ENCODE assay signal across 8 mouse cellular contexts in genomic region chr7:28180890-28181289, GRCm38 (mm10). TPM values are rescaled to one million over a fixed set of nuclear protein-coding genes. Genes with fewer than 3 reads are reported as not detected.
DNase-seq lines count a peak whose midpoint lies in the region; ATAC-seq and TF ChIP-seq lines count a peak whose summit lies in the region.

No protein-coding gene starts in this region.

- H3K4me1 ChIP-seq in cerebellum, adult 2 months (ENCODE audit: control insufficient read depth, insufficient read depth, low read length): peaks cover 6% of the 10 kb centered on the region; the same call in 1 of the 2 replicates
- peaks cover 71% of the 10 kb centered on the region for H3K4me1 ChIP-seq in E14TG2a.4 (replicated peaks; ENCODE audit: low read depth, low read length)
- H3K4me1 ChIP-seq in forebrain, postnatal 0 days (ENCODE audit: insufficient read depth): peaks cover 6% of the 10 kb centered on the region; the same call in 1 of the 2 replicates
- H3K4me1 ChIP-seq in liver, embryonic 15.5 days (replicated peaks): peaks cover 28% of the 10 kb centered on the region

- no peak for ATAC-seq in forebrain, postnatal 0 days
- ATAC-seq in liver, embryonic 15.5 days (ENCODE audit: insufficient read depth): no peak
- ATAC-seq in CD4-positive, CD25-positive, alpha-beta regulatory T cell, adult 4 months: no peak

- H3K4me3 ChIP-seq in cerebellum, adult 2 months (replicated peaks; ENCODE audit: insufficient read depth, low read depth, low read length): peak overlapping the region; percentile 70
- H3K4me3 ChIP-seq in E14TG2a.4 (replicated peaks; ENCODE audit: low read length): peak overlapping the region; percentile 95
- peak overlapping the region; percentile 98 for H3K4me3 ChIP-seq in forebrain, postnatal 0 days (ENCODE audit: low read depth, low read length)
- H3K4me3 ChIP-seq in liver, embryonic 15.5 days (replicated peaks): peak overlapping the region; percentile 90

- 32% methylated on average over 5 of the region's 5 CpGs for WGBS in cerebellum, adult 2 months
- 82% methylated on average over 5 of the region's 5 CpGs for WGBS in forebrain, postnatal 0 days
- WGBS in liver, embryonic 15.5 days (ENCODE audit: insufficient replicate concordance): 42% methylated on average over 5 of the region's 5 CpGs

- no peak for DNase-seq in cerebellum, adult 2 months
- no peak for DNase-seq in cerebellum, adult 11-12 months
- no peak for DNase-seq in forebrain, postnatal 0 days
- DNase-seq in layer of hippocampus, adult 18-20 months (ENCODE audit: low spot score in 2 of 2): no peak
- no peak for DNase-seq in left cerebral cortex, postnatal 25 days (ENCODE audit: low spot score in 2 of 2)

- intact Hi-C loops in left cerebral cortex, postnatal 25 days (cut with DNase I): no loop called here

- TF ChIP-seq CTCF in cerebellum, adult 2 months (IDR thresholded peaks at IDR 0.05; ENCODE audit: borderline replicate concordance, insufficient read depth, low read depth, low read length): no peak
- no peak for TF ChIP-seq CTCF in E14TG2a.4 (conservative IDR thresholded peaks at IDR 0.05; ENCODE audit: low read length)
- TF ChIP-seq CTCF in forebrain, postnatal 0 days (IDR thresholded peaks at IDR 0.05; ENCODE audit: low read depth): no peak

- TF ChIP-seq POLR2A in cerebellum, adult 2 months (IDR thresholded peaks at IDR 0.05; ENCODE audit: borderline replicate concordance, insufficient read depth, low read length): no peak

- peak overlapping the region; percentile 88 for H3K9ac ChIP-seq in forebrain, postnatal 0 days
- peak overlapping the region; percentile 75 for H3K9ac ChIP-seq in liver, embryonic 15.5 days

- no peaks in the 10 kb centered on the region for H3K27me3 ChIP-seq in cerebellum, adult 2 months (ENCODE audit: control insufficient read depth, insufficient read depth, low read length)
- no peaks in the 10 kb centered on the region for H3K27me3 ChIP-seq in E14TG2a.4 (ENCODE audit: insufficient read depth, low read length)
- no peaks in the 10 kb centered on the region for H3K27me3 ChIP-seq in forebrain, postnatal 0 days (ENCODE audit: insufficient read depth, low read length)
- H3K27me3 ChIP-seq in liver, embryonic 15.5 days: no peaks in the 10 kb centered on the region

- peaks cover 83% of the 10 kb centered on the region for H3K36me3 ChIP-seq in E14TG2a.4 (ENCODE audit: insufficient read depth, low read length)
- peaks cover 69% of the 10 kb centered on the region for H3K36me3 ChIP-seq in forebrain, postnatal 0 days (ENCODE audit: insufficient read depth)
- H3K36me3 ChIP-seq in liver, embryonic 15.5 days (replicated peaks): peaks cover 78% of the 10 kb centered on the region

- peak overlapping the region; percentile 81 for H3K4me2 ChIP-seq in forebrain, postnatal 0 days (ENCODE audit: low read depth)
- peak overlapping the region; percentile 97 for H3K4me2 ChIP-seq in liver, embryonic 15.5 days

- H3K27ac ChIP-seq in cerebellum, adult 2 months (ENCODE audit: insufficient read depth, low read length): no peak overlapping the region
- peak overlapping the region; percentile 95; the same call in 1 of the 2 replicates for H3K27ac ChIP-seq in forebrain, postnatal 0 days (ENCODE audit: low read depth, low read length)
- H3K27ac ChIP-seq in liver, embryonic 15.5 days (replicated peaks): peak overlapping the region; percentile 84

- no peaks in the 10 kb centered on the region for H3K9me3 ChIP-seq in E14TG2a.4 (ENCODE audit: low read length)
- no peaks in the 10 kb centered on the region for H3K9me3 ChIP-seq in forebrain, postnatal 0 days (ENCODE audit: low read length)
- no peaks in the 10 kb centered on the region for H3K9me3 ChIP-seq in liver, embryonic 15.5 days (replicated peaks)

RNA-seq across cellular contexts. Expression of gene Dyrk1b, which starts 1.6 kb away (rescaled TPM):
- 27.3 and 29.6 TPM in 2 replicates for polyA plus RNA-seq in cerebellum, adult 2 months (2012; rRNA removed)
- 21.0 and 23.3 TPM in 2 replicates for total RNA-seq in forebrain, postnatal 0 days (2014; rRNA removed)
- polyA plus RNA-seq in forebrain, postnatal 0 days (2015; fragmentation: Nextera tagmentation; extraction: Ambion mirVana): 5.5 and 7.4 TPM in 2 replicates
- polyA plus RNA-seq in liver, embryonic 15.5 days (2015; fragmentation: Nextera tagmentation; extraction: Ambion mirVana): 2.3 and 2.7 TPM in 2 replicates
- 10 to 100 TPM; 41.8 to 43.7 TPM for total RNA-seq in layer of hippocampus, adult 18-20 months (2021)
- under 1 TPM; 0.54 to 0.63 TPM for polyA plus RNA-seq in CD4-positive, CD25-positive, alpha-beta regulatory T cell, adult 4 months (2017; shearing (Covaris generic))
- total RNA-seq in left cerebral cortex, postnatal 25 days (2021): 10 to 100 TPM; 44.2 to 47.0 TPM

RNA-seq across cellular contexts. Expression of gene Fbl, which starts 11.4 kb away (rescaled TPM):
- 67.0 and 72.8 TPM in 2 replicates for polyA plus RNA-seq in cerebellum, adult 2 months (2012; rRNA removed)
- total RNA-seq in forebrain, postnatal 0 days (2014; rRNA removed): 40.4 and 49.5 TPM in 2 replicates
- polyA plus RNA-seq in forebrain, postnatal 0 days (2015; fragmentation: Nextera tagmentation; extraction: Ambion mirVana): 86.3 and 91.3 TPM in 2 replicates
- polyA plus RNA-seq in liver, embryonic 15.5 days (2015; fragmentation: Nextera tagmentation; extraction: Ambion mirVana): 55.0 and 56.9 TPM in 2 replicates
- 10 to 100 TPM; 43.0 to 46.4 TPM for total RNA-seq in layer of hippocampus, adult 18-20 months (2021)
- 10 to 100 TPM; 53.5 to 57.0 TPM for polyA plus RNA-seq in CD4-positive, CD25-positive, alpha-beta regulatory T cell, adult 4 months (2017; shearing (Covaris generic))
- total RNA-seq in left cerebral cortex, postnatal 25 days (2021): 10 to 100 TPM; 51.5 to 55.3 TPM

RNA-seq across cellular contexts. Expression of gene 9530053A07Rik, which starts 51.6 kb away (rescaled TPM):
- 0.02 and 0.03 TPM in 2 replicates for polyA plus RNA-seq in cerebellum, adult 2 months (2012; rRNA removed)
- under 0.01 and 0.19 TPM in 2 replicates for total RNA-seq in forebrain, postnatal 0 days (2014; rRNA removed)
- polyA plus RNA-seq in forebrain, postnatal 0 days (2015; fragmentation: Nextera tagmentation; extraction: Ambion mirVana): 0.08 TPM in 2 replicates
- not detected in 2 replicates for polyA plus RNA-seq in liver, embryonic 15.5 days (2015; fragmentation: Nextera tagmentation; extraction: Ambion mirVana)
- total RNA-seq in layer of hippocampus, adult 18-20 months (2021): under 1 TPM in 1 of 2 experiments, not detected in 1; 0.05 TPM
- polyA plus RNA-seq in CD4-positive, CD25-positive, alpha-beta regulatory T cell, adult 4 months (2017; shearing (Covaris generic)): not detected
- under 1 TPM in 1 of 2 experiments, not detected in 1; 0.09 TPM for total RNA-seq in left cerebral cortex, postnatal 25 days (2021)
